Mouse (Mus musculus) CH12.LX (cell line): ENCODE results near the gene Fry. TPM values are rescaled to one million over a fixed set of nuclear protein-coding genes. Genes with fewer than 3 reads are reported as not detected.

Experiments used
- DNase-seq: peaks from one replicate; pipeline ENCODE4 v3.0.0-alpha.2; 2013; ENCODE audit errors: extremely low read depth
- H3K27ac ChIP-seq: 2 replicates; pipeline ENCODE4 v1.5.1; 2012; ENCODE audit warnings: low read depth, mild to moderate bottlenecking, control low read depth, moderate library complexity; ENCODE audit not compliant: insufficient read depth
- H3K27me3 ChIP-seq: replicated peaks from 2 replicates; pipeline ENCODE3; 2012; ENCODE audit warnings: inconsistent platforms
- H3K36me3 ChIP-seq, 2 experiments: replicated peaks in 1 of 2; 2 replicates each; pipeline versions ENCODE3 to v1.6.1; 2012; ENCODE audit warnings: inconsistent platforms in 1 of 2, low read length in 1 of 2, mild to moderate bottlenecking in 1 of 2, mixed read lengths in 1 of 2, moderate library complexity in 1 of 2; ENCODE audit not compliant: control insufficient read depth in 1 of 2, insufficient read depth in 1 of 2
- H3K4me1 ChIP-seq, 2 experiments: 2 replicates each; pipeline ENCODE4 v1.6.1; 2012; ENCODE audit warnings: inconsistent platforms in 1 of 2, moderate library complexity in 1 of 2; ENCODE audit not compliant: insufficient read depth in 2 of 2, control insufficient read depth in 1 of 2
- H3K4me2 ChIP-seq: 2 replicates; pipeline ENCODE4 v1.6.1; 2012; ENCODE audit warnings: low read depth, mild to moderate bottlenecking, control low read depth; ENCODE audit not compliant: poor library complexity, insufficient read depth, severe bottlenecking
- H3K4me3 ChIP-seq, 3 experiments: fragments of 150-350 bp in 1 of 3; sonication (generic) in 1 of 3; replicated peaks in 1 of 3; 2 replicates each; pipeline versions ENCODE3 to v1.5.1; 2011 to 2012; ENCODE audit warnings: low read depth in 2 of 3, low read length in 2 of 3, mild to moderate bottlenecking in 2 of 3, moderate library complexity in 2 of 3, control low read depth in 1 of 3, improper control_type of control experiment in 1 of 3, inconsistent platforms in 1 of 3, mixed read lengths in 1 of 3; ENCODE audit not compliant: poor library complexity in 1 of 3
- H3K79me2 ChIP-seq: replicated peaks from 2 replicates; pipeline ENCODE4 v1.6.1; 2012; ENCODE audit warnings: mild to moderate bottlenecking, moderate library complexity; ENCODE audit not compliant: control insufficient read depth, poor library complexity, insufficient read depth, severe bottlenecking; ENCODE audit errors: extremely low read depth
- H3K9ac ChIP-seq: 2 replicates; pipeline ENCODE4 v1.6.1; 2012; ENCODE audit warnings: low read depth, mild to moderate bottlenecking, control low read depth, moderate library complexity; ENCODE audit not compliant: insufficient read depth
- H3K9me3 ChIP-seq: replicated peaks from 2 replicates; pipeline ENCODE3; 2012; ENCODE audit warnings: low read length, inconsistent platforms, mixed read lengths
- CHD1 ChIP-seq: IDR thresholded peaks from 2 replicates; pipeline ENCODE4 v1.6.1; 2012; ENCODE audit warnings: low read depth, low read length, improper control_type of control experiment, inconsistent platforms
- CTCF ChIP-seq, 2 experiments: IDR thresholded peaks in 1 of 2; conservative IDR thresholded peaks in 1 of 2; 2 replicates each; pipeline ENCODE4 v1.5.1; 2011 to 2012; ENCODE audit warnings: low read depth in 2 of 2, low read length in 2 of 2, improper control_type of control experiment in 1 of 2, inconsistent platforms in 1 of 2, mild to moderate bottlenecking in 1 of 2, moderate library complexity in 1 of 2
- EP300 ChIP-seq: IDR thresholded peaks from 2 replicates; pipeline ENCODE4 v1.6.1; 2011; ENCODE audit warnings: low read length, improper control_type of control experiment
- HCFC1 ChIP-seq: IDR thresholded peaks from 2 replicates; pipeline ENCODE4 v1.6.1; 2012; ENCODE audit warnings: low read depth, mild to moderate bottlenecking, inconsistent platforms, low read length, improper control_type of control experiment
- JUND ChIP-seq: conservative IDR thresholded peaks from 2 replicates; pipeline ENCODE4 v1.6.1; 2011; ENCODE audit warnings: low read depth, low read length, improper control_type of control experiment
- MAX ChIP-seq: IDR thresholded peaks from 2 replicates; pipeline ENCODE4 v1.6.1; 2011; ENCODE audit warnings: low read length, improper control_type of control experiment
- MEF2A ChIP-seq: IDR thresholded peaks from 2 replicates; pipeline ENCODE4 v1.6.1; 2014; ENCODE audit warnings: low read depth, mild to moderate bottlenecking, inconsistent platforms, low read length, improper control_type of control experiment, borderline replicate concordance
- MXI1 ChIP-seq: IDR thresholded peaks from 2 replicates; pipeline ENCODE4 v1.6.1; 2011; ENCODE audit warnings: mild to moderate bottlenecking, low read depth, low read length, improper control_type of control experiment
- MYC ChIP-seq: IDR thresholded peaks from 2 replicates; pipeline ENCODE4 v1.6.1; 2011; ENCODE audit warnings: low read depth, mild to moderate bottlenecking, improper control_type of control experiment, low read length
- NELFE ChIP-seq: IDR thresholded peaks from 2 replicates; pipeline ENCODE4 v1.6.1; 2011; ENCODE audit warnings: low read depth, low read length, improper control_type of control experiment
- NRF1 ChIP-seq: IDR thresholded peaks from 2 replicates; pipeline ENCODE4 v1.6.1; 2014; ENCODE audit warnings: low read depth, mild to moderate bottlenecking, inconsistent platforms, low read length, improper control_type of control experiment, moderate library complexity
- PAX5 ChIP-seq: IDR thresholded peaks from 2 replicates; pipeline ENCODE4 v1.6.1; 2012; ENCODE audit warnings: low read length, inconsistent platforms, mixed read lengths
- POLR2AphosphoS2 ChIP-seq: IDR thresholded peaks from 2 replicates; pipeline ENCODE4 v1.6.1; 2011; ENCODE audit warnings: low read depth, low read length, improper control_type of control experiment
- RAD21 ChIP-seq: IDR thresholded peaks from 2 replicates; pipeline ENCODE4 v1.6.1; 2011; ENCODE audit warnings: low read depth, mild to moderate bottlenecking, low read length, improper control_type of control experiment, moderate library complexity
- SMC3 ChIP-seq: IDR thresholded peaks from 2 replicates; pipeline ENCODE4 v1.6.1; 2011; ENCODE audit warnings: low read depth, low read length, improper control_type of control experiment
- TBP ChIP-seq: conservative IDR thresholded peaks from 2 replicates; pipeline ENCODE4 v1.6.1; 2011; ENCODE audit warnings: low read depth, low read length, improper control_type of control experiment
- UBTF ChIP-seq: IDR thresholded peaks from 2 replicates; pipeline ENCODE4 v1.6.1; 2012; ENCODE audit warnings: low read depth, mild to moderate bottlenecking, inconsistent platforms, low read length, improper control_type of control experiment, moderate library complexity
- USF1 ChIP-seq: IDR thresholded peaks from 2 replicates; pipeline ENCODE4 v1.6.1; 2014; ENCODE audit warnings: low read depth, mild to moderate bottlenecking, inconsistent platforms, low read length, improper control_type of control experiment
- ZC3H11A ChIP-seq: IDR thresholded peaks from 2 replicates; pipeline ENCODE4 v1.6.1; 2012; ENCODE audit warnings: low read depth, mild to moderate bottlenecking, inconsistent platforms, low read length, improper control_type of control experiment
- ZKSCAN1 ChIP-seq: IDR thresholded peaks from 2 replicates; pipeline ENCODE4 v1.6.1; 2012; ENCODE audit warnings: low read depth, inconsistent platforms, low read length, improper control_type of control experiment, borderline replicate concordance
- dilution Hi-C: fragments of 300-500 bp; cut with MboI; formaldehyde crosslinking; loops from 2 replicates; pipeline ENCODE4 v1.14.3; 2020; ENCODE audit warnings: low sequenced_read_pairs; ENCODE audit not compliant: extremely low pct_unique_long_range_greater_than_20kb, extremely low pct_ligation_motif_present
- in situ Hi-C: fragments of 300-500 bp; cut with MboI; formaldehyde crosslinking; loops from 3 replicates; pipeline ENCODE4 v1.14.3; 2019; ENCODE audit warnings: low sequenced_read_pairs, low pct_ligation_motif_present, low pct_unique_long_range_greater_than_20kb, mixed read lengths
- polyA plus RNA-seq: library from polyadenylated mRNA; unstranded; fragments of >175 nt; gene quantifications from 2 replicates; pipeline ENCODE4 v1.2.1, GENCODE M21; 2012; ENCODE audit warnings: low read depth; ENCODE audit not compliant: insufficient read length
- total RNA-seq, 2 experiments: library from RNA; depleted of rRNA; stranded (reverse); fragments of 300-350 nt in 1 of 2; fragments of >200 nt in 1 of 2; gene quantifications; 2 replicates each; pipeline ENCODE4 v1.2.3; 2012 to 2014

Gene Fry
- total and polyA plus RNA-seq, 3 experiments: 0.34 to 0.80 (median 0.34) TPM

GRCm38 (mm10) chr5:150441690-150442089 lies 323.2 kb downstream of the Fry start:
- DNase-seq: peak; percentile 73
- Histone ChIP-seq H3K9me3 (no peaks in the 10 kb centered on the region), H3K79me2 (no peaks in the 10 kb centered on the region), H3K4me3 (no peak overlapping the region), H3K9ac (no peak overlapping the region), H3K36me3 (no peaks in the 10 kb centered on the region), H3K4me1 (no peaks in the 10 kb centered on the region), H3K27me3 (peaks cover 12% of the 10 kb centered on the region), H3K4me2 (no peak overlapping the region), H3K27ac (no peak overlapping the region)
- TF ChIP-seq MYC: peak; percentile 67; the same call in 1 of the 2 replicates
- peak; percentile 81 for TF ChIP-seq RAD21
- peak; percentile 85 to 94 for TF ChIP-seq CTCF (conservative IDR thresholded peaks at IDR 0.05 in 1 of 2, IDR thresholded peaks at IDR 0.05 in 1 of 2; ENCODE audit: low read depth in 2 of 2, low read length in 2 of 2)
- no peak for TF ChIP-seq UBTF
- no peak for TF ChIP-seq EP300
- peak; percentile 24; the same call in 1 of the 2 replicates for TF ChIP-seq NELFE
- TF ChIP-seq USF1: no peak
- TF ChIP-seq ZC3H11A: peak; percentile 56
- peak; percentile 14; the same call in 1 of the 2 replicates for TF ChIP-seq HCFC1
- peak; percentile 85 for TF ChIP-seq SMC3
- no peak for TF ChIP-seq ZKSCAN1
- peak; percentile 51; the same call in 1 of the 2 replicates for TF ChIP-seq MAX
- TF ChIP-seq MEF2A: no peak
- no peak for TF ChIP-seq CHD1
- TF ChIP-seq NRF1: no peak
- TF ChIP-seq TBP: no peak
- 0 out of 2 replicates have a peak, but pooled peaks have one; percentile 26 for TF ChIP-seq MXI1
- in situ Hi-C loops: no loop called here
- dilution Hi-C loops: no loop called here

- Histone ChIP-seq H3K36me3 (no peaks in the 10 kb centered on the region), H3K4me3 (no peak overlapping the region), H3K9me3 (peaks cover 17% of the 10 kb centered on the region), H3K4me1 (no peaks in the 10 kb centered on the region), H3K9ac (no peak overlapping the region), H3K79me2 (no peaks in the 10 kb centered on the region), H3K4me2 (no peak overlapping the region), H3K27ac (no peak overlapping the region), H3K27me3 (peaks cover 10% of the 10 kb centered on the region)
- TF ChIP-seq JUND: no peak
- no peak for TF ChIP-seq TBP
- no peak for TF ChIP-seq MXI1
- TF ChIP-seq PAX5: no peak
- TF ChIP-seq POLR2AphosphoS2: no peak
- no peak for TF ChIP-seq MYC
- in situ Hi-C loops (no loop called here), dilution Hi-C loops (no loop called here)
- no peak for DNase-seq
Observed at GRCm38 (mm10) chr5:150451281-150452003, 333.0 kb downstream of the Fry start.
